Mouse (Mus musculus) induced T-regulatory cell, adult 2 months (primary cell): Measurements from ENCODE around the gene Mrm2.
A peak's percentile ranks its signal among the peaks of the same experiment; 100 is the strongest.
"Not testable (repeated sequence)": the region's sequence is repeated elsewhere in the genome, so short reads cannot be mapped to it uniquely, and the experiment has no call there.

Experiments used
- DNase-seq: peaks from one replicate; pipeline ENCODE4 v3.0.0-alpha.2; 2012; ENCODE audit warnings: low read depth

The Mrm2 gene

DNA sequence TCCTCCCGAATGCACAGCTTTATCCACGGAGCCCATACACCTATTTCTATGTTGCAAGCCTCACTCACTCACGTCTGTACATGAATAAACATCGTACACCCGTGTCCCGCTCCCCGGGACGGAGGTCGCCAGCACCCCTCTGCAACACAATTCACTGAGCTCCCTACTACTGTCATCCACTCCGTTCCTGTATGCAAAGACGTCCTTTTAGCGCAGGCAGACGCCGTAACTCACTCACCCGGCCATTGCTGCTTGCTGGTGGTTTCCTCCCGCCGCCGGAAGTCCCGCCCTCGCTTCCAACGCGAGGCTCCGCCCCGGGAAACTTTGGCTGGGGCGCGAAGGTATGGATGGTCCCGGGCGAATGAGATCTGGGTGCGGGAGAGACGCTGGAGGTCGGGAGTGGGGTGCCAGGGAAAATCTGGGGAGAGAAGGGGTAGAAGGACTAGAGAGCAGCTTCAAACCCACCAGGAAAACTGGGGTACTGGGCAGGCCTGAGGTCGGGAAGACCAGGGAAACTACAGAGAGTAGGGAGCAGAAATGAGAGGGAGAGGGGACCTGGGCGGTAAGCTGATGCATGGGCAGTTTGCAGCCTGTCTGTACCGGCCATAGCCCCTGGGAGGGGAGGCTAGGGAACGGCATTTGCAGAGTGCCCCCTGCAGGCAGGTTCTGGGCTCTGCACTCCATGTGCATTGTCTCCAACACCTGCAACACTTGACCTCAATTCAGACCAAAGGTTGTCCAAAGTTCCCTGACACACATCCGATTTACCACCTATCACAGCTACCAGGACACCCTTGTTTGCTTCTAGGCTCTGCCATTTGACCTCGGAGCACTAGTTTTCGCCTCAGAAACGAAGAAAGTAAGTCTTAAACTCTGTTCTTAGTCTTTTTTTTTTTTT, at the start of gene Mrm2:
Gene Mrm2 (minus strand): TSS at position 284 of the 898 bp plus-strand sequence.
- DNase-seq = peak; percentile 92

DNA sequence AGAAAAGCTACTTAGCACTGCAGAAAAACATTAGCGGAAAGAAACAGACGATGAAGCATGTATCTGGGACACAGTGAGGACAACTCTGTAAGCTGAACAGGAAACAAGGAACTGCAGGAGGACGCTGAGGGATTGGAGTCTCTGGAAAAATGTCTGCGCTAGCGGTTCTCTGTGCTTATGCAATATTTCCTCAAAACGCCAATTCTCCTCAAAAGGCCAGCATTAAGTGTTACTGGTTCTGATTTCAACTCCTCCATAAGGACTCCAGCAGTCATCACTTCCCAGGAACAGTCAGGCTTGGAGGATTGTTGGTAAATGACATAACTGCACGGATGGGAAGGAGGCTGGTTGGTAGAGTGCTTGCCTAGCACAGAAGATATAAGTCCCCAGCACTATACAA, 49.5 kb upstream of the Mrm2 start:
- DNase-seq = no peak

DNA sequence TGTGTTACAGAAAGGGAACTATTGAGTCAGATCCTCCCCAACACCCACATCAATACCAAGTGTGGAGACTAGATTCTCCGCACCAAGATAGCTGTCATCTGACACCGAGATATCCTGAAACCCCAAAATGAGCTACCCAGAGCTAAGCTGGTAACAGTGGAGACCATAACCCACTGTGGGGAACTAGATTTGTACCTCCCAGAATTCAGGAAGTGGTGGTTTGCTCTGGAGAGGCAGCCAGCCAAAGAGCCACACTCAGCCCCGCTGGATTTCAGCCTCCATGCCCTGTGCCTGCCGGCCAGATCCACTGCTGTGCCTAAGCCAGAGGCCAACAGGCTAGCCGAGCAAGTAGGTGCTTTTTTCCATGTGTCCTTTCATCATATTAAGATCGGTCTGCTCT, 47.6 kb upstream of the Mrm2 start:
- no peak for DNase-seq

DNA sequence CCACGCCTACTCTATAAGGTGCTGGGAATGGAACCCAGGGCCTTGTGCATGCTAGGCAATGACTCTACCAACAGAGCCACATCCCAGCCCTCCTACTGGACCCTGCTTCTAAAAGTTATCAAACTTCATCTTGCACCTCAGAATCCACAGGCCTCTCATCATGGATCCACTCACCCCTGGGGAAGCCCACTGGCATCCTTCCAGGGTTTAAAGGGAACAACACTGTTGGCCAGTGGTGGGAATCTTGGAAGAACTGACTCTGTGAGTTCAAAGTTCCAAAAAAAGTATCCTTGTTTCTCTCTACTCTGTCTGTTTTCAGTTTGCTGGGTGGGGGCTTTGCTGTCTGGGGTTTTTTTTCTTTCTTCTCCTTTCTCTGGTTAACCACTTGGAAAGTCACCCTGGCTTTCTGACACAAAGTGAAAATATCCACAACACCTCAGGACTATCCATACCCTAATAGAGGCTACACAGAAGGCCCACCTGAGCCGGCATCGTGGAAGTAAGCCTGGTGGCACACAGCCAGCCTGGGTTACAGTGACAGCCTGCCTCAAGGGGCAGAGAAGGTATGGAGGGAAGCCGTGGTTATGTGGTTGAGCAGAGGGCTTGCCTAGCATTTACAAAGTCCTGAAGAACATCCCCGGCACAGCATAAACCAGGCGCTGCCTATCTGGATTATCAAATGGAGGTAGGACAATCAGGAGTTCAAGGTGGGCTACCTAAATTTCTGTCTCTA, 46.6 kb upstream of the Mrm2 start:
- DNase-seq = no peak

DNA sequence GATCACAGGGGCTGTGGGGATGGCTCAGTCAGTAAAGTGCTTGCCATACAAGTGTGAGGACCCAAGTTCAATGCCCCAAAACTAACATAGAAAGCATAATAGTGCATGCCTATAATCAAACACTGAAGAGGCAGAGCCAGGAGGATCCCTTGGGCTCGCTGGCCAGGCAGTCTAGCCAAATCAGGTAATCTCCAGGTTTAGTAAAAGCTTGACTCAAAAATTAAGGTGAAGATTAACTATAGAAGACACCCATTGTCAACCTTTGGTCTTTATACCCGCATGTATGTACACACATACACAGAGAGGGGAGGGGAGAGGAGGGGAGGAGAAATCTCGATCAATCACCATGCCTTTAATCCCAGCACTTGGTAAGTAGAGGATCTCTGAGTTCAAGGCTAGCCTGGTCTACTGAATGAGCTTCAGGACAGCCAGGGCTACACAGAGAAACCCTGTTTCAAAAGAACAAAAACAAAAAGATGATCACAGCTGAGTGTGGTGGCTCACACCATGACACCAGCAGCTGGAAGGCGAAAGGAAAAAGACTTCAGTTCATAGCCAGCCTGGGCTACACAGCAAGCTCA, 43.6 kb upstream of the Mrm2 start:
- DNase-seq = no peak

DNA sequence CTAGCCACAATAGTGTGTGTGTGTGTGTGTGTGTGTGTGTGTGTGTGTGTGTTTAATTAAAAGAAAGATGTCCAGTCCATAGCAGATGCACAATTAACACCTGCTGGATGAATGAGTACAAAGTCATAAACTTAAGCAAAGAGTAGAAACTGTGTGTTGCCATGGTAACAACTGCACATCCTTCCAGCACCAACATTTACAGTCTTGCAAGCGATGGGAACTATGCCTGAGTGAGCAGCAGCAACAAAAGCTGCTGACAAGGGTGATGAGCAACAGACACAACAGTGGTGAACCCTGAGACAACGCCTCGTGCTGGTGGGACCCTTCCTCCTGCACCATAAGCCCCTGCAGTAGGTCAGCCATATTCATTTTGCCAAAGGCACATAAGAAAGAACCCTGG, 42.5 kb upstream of the Mrm2 start:
- DNase-seq = no peak

DNA sequence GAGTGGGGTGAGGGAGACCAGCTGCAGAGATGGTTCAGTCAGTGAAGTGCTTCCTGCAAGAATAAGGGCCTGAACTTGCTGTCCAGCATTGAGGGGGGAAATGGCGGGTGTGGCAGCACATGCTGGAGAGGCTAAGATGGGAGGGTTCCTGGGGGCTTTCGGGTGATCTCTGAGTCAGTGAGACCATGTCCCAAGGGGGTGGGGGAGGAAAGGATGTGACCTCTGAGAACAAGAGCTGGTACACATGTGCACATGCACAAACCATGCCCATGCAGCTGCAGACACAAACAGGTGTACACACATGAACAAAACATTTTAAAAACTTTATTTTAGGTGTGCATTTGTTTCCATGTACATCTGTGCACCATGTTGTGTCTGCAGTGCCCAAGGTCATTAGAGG, 42.0 kb upstream of the Mrm2 start:
- DNase-seq = no peak

DNA sequence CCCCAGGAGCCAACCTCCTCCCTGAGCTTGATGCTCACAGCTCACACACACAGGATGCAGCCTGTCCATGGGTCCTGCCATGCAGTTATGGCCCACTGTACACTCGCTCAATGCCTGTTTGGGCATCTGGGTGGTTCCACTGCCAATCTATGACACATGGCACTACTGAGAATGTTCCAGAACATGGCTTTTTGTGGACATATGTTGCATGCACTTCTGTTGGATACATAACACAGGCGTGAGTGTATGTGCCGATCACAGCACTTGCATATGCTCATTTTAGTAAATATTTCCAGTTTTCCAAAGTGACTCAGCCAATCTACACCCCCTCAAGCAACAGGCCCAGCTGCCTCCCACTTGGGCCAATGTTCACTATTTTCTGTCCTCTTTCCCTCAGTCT, 40.0 kb upstream of the Mrm2 start:
- DNase-seq = no peak

DNA sequence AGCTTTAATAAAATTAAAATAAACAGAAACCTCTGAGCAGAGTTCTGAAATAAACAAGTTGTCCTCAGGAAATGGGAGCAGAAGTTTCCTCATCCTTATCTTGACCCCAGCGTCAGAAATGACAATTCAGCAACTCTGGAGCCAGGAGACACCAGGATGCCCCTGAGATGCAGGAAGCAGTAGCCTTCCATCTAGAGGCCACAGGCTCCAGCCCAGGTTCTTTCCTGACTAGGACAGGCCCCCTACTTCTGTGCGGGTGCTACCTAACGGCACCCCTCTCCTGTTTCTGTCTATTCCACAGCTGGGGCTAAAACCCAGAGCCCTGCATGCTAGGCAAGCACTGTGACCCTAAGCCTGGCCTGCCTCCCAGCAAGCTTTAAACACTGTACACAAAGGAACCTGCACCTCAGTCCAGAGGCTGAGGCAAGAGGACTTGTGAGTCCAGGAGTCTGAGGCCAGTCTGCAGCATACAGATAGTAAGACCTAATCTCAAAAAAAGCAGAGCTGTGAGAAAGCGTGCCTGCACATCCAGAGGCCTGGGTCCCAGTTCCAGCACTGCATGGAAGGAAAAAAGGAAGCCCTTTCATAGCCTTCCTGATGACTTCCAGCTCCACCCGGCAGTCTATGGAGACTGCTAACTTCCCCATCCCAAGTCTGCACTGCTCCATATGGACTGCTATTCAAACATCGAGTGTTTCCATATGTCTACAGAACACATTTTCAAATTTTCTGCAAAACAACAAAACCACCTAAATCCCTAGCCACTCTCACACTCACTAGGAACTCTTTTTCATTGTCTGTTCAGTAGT, 39.0 kb upstream of the Mrm2 start:
- DNase-seq = no peak

DNA sequence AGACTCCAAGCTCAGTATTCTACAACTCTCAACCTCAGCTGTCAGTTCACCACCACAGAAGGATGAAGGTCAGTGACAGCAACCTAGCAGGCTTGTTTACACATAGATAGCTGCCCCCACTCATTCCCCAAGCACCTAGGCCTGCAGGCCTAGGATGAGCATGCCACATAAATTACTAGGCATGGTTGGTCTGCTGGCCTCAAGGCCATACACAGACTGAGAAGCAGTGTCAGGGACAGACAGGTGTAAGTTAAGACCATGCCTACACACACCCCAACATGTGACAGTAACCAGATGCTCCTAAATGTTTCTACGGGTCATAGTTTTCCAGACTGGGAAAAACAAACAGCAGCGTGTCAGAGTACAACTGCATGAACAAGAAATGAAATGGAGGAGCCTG, 37.8 kb upstream of the Mrm2 start:
- DNase-seq = no peak

DNA sequence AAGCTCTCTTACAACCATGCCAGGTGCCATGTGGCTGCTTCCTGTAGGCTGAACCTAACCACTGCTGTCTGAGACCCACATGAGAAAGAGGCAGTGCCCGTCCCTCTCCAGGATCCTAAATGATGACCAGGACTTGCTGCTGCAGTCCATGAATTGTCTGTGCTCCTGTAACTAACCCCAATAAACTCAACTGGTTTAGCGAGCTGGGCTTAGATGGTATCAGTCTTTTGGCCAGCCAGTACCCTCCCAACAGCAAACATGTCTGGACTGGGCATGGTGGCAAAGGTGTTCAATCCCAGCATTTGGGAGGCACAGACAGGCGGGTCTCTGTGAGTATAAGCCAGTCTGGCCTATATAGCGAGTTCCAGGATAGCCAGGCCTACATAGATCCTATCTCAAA, 37.2 kb upstream of the Mrm2 start:
- no peak for DNase-seq

DNA sequence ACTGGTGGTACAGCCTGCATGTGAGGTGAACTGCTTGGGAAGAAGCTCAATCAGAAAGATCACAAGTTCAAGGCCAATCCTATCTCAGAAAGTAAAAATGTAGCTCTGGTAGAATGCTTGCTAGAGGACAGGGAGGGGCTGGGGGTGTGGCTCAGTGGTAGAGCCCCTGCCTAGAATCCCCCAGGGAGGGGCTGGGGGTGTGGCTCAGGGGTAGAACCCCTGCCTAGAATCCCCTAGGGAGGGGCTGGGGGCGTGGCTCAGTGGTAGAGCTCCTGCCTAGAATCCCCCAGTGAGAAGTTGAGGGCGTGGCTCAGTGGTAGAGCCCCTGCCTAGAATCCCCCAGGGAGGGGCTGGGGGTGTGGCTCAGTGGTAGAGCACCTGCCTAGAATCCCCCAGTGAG, 36.4 kb upstream of the Mrm2 start:
- DNase-seq = not testable (repeated sequence)

DNA sequence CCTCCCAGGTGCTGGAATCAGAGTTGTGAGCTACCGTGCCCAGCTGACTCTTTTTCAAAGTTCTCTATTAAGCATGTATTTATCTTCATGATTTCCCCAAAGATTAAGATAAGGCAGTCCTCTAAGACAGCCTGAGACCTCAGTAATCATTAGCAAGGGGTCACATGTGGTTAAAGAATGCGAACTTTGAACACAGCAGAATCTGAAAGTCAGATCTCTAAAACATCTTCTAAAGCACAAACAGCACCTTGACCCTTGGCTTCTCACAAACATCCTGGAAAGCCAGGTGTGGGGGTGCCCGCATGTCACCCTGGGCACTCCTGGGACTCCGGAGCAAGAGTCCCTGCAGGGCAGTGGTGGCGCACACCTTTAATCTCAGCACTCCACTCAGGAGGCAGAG, 32.7 kb upstream of the Mrm2 start:
- no peak for DNase-seq

DNA sequence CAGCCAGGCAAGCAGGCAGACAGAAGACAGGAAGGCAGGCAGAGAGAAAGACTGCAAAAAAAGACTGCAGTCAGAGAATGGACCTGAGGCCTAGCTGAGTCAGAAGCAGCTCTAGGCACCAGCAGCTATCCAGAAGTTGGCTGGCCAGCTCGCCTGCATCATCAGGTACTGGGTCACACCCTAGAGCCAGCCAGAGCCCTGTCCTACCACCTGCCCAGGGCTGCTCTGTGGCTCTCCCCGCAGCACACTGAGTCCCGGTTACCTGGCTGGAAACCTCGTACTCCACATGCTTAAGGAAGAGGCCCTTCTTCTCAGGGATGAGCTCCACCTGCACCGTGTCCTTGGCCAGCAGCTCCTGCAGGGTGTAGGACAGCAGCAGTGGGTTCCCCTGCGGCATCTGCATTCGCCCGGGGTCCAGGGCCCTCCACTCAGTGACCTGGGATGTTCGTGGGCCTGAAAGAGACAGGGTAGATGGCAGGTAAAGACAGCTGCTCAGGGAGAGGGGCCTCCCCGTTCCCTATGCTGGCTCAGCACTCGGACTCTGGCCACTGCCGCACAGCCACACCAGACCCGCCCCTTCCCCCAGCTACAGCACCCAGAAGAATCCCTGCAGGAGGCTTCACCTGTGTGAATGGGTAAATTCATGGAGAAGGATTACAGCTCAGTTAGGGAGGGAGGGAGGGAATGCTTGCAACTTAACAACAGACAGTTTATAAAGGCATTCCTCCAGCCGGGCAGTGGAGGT, 28.4 kb upstream of the Mrm2 start:
- no peak for DNase-seq

DNA sequence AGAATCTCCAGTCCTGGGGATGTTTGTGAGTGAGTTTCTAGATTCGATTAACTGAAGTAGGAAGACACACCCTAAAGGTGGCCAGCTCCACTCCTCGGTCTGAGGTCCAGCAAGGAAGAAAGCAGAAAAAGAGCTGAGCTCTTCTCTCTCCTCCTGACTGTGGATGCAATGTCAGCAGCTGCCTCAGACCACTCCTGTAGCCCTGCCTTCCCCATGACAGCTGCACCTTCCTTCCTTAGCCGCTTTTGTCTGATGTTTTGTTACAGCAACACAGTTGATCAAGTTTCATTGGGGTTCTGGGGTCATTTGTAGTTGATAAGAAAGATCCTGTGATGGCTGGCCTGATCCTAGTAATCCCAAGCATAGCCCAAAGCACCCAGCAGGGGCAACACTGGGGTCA, 25.8 kb upstream of the Mrm2 start:
- DNase-seq = no peak

DNA sequence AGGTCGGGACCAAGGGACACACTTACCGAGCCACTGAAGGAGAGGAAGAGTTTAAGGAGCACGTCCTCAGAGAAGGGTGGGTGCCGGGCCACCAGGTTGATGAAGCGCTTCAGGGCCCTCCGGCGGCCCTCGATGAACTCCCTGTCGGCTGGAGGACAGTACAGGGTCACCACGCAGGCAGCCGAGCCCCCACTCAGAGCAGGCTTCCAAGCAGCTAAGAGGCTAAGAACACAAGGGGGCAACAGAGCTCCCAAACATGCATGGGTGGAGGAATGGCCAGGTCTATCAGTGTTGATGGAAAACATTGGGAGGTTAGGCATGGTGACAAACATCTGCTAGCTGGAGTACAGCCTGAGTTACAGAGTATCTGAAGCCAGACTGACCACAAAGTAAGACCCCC, 24.2 kb upstream of the Mrm2 start:
- no peak for DNase-seq

DNA sequence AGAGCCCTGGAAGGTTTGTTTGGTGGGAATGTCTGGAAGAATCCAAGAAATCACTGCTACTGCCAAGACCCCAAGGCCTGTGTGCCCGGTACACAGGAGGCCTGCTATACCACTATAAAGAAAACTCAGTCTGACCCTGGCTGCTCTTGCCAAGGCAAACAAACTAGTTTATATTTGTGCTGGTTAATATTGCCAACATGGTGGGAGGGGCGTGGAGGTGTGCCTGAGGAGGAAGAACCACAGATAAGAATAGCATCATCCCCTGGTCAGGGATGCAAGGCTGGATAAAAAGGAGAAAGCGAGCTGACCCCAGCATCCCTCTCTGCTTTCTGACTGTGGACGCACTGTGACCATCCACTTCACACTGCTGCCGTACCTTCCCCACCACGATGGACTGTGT, 20.7 kb upstream of the Mrm2 start:
- no peak for DNase-seq

DNA sequence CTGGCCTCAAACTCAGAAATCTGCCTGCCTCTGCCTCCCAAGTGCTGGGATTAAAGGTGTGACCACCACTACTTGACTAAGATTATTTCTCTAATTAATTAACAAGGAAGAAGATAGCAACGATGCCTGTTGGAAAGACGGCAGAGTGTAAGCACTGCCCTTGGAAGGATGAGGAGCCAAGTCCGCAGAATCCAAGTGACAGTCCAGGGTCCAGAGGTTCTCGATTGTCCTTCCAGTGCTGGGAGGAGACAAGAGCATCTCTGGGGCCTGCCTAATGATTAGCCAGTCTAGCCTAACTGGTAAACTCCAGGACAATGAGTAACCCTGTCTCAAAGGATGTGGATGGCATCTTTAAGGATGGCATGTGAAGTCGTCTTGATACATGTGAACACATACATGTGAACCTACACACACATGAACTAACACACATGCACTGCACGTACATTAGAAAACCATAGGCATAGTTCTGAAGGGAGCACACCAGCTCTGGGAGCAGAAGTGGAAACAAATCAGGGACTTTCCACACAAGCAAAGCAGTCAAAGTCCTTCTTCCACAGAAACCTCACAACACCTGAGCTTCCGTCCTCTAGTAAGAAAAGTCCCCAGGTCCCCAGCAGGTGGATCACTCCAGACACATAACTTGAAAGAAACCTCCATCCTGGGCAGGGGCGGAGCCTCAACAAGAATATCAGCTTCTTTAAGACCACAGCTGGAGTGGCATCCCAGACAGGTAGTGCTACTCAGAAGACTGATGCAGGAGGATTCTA, 19.2 kb upstream of the Mrm2 start:
- DNase-seq = no peak

DNA sequence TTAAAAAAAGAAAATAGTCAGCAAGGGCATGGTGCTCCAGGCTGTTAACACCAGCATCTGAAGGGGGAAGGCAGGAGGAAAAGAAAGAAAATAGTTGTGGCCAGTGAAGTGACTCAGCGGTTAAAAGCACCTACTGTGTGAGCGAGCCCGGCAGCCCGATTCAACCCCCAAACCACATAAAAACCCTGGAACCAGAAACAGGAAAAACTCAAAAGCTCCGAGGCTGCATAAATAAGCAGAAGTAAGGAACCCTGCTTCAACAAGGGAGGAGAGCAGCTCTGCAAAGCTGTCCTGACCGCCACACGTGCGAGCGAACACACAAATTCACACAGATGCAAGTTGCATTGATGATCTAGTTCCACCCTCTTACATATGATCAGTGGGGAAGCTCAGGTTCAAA, 18.2 kb upstream of the Mrm2 start:
- no peak for DNase-seq

DNA sequence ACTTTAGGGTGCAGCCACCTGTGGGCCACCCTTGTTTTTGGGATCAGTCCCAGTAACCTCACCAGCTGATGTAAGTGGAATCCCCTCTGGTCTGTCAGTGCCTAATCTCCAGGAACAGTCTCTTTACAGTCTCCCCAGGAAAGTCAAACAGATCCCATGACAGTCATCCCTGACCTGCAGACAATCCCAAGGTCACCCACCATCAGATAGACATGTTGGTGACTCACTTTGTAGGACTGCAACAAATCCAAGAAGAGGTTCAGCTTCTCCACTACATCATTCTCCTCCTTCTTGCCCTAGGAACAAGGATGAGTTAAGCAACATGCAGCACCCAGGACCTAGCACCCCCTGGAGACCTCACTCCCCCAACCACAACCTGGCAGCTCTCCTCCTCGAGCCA, 14.4 kb upstream of the Mrm2 start:
- DNase-seq = no peak

DNA sequence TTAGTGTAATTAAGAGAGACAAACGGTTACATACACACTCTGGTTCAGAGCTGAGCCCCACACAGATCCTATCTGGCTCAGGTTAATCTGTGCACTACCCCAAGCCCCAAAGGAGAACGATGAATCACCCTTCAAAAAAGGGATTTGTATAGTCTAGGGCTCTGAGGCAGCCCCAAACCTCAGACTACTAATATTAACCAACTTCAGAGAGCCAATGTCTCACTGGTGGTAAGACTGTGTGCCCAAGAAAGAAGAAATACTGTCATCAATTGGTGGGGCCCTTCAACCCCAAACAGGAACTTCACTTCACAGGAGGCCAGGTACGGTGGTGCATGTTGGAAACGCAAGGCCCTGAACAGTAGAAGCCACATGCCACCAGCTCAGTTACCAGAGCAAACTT, 13.5 kb upstream of the Mrm2 start:
- no peak for DNase-seq
